Mouse (Mus musculus) heart, embryonic 14.5 days (tissue): Measurements from ENCODE around the gene Fam3a. TPM values are rescaled to one million over a fixed set of nuclear protein-coding genes. Genes with fewer than 3 reads are reported as not detected.
A peak's percentile ranks its signal among the peaks of the same experiment; 100 is the strongest.

Source experiments
- ATAC-seq: fragments of 200-750 bp; cut with Nextera tagmentation; 2 replicates; pipeline ENCODE4 v1.8.0; 2017; ENCODE audit warnings: low read depth, moderate TSS enrichment; ENCODE audit not compliant: insufficient number of reproducible peaks, insufficient read depth, low FRiP score
- H3K27ac ChIP-seq, 2 experiments: fragments of 200-500 bp in 1 of 2; fragments of 300-500 bp in 1 of 2; sonication (generic) in 1 of 2; replicated peaks in 1 of 2; 2 replicates each; pipeline ENCODE4 v1.5.1; 2012 to 2014; ENCODE audit warnings: low read depth in 2 of 2, low read length in 2 of 2, control low read depth in 1 of 2, mild to moderate bottlenecking in 1 of 2, mixed read lengths in 1 of 2; ENCODE audit not compliant: control insufficient read depth in 1 of 2, insufficient read depth in 1 of 2
- H3K27me3 ChIP-seq: fragments of 300-500 bp; sonication (generic); 2 replicates; pipeline ENCODE4 v1.6.1; 2014; ENCODE audit warnings: mild to moderate bottlenecking, low read length, control low read depth; ENCODE audit not compliant: control insufficient read depth, insufficient read depth
- H3K36me3 ChIP-seq: fragments of 300-500 bp; sonication (generic); 2 replicates; pipeline ENCODE4 v1.6.1; 2014; ENCODE audit warnings: mild to moderate bottlenecking, control low read depth, low read length, mixed read lengths; ENCODE audit not compliant: control insufficient read depth, insufficient read depth
- H3K4me1 ChIP-seq, 2 experiments: fragments of 200-500 bp in 1 of 2; fragments of 300-500 bp in 1 of 2; sonication (generic) in 1 of 2; 2 replicates each; pipeline ENCODE4 v1.6.1; 2012 to 2014; ENCODE audit warnings: low read length in 2 of 2, control low read depth in 1 of 2, mixed read lengths in 1 of 2; ENCODE audit not compliant: control insufficient read depth in 2 of 2, insufficient read depth in 2 of 2
- H3K4me2 ChIP-seq: fragments of 300-500 bp; sonication (generic); 2 replicates; pipeline ENCODE4 v1.6.1; 2014; ENCODE audit warnings: mild to moderate bottlenecking, low read length
- H3K4me3 ChIP-seq, 2 experiments: fragments of 200-500 bp in 1 of 2; fragments of 300-500 bp in 1 of 2; sonication (generic) in 1 of 2; 2 replicates each; pipeline ENCODE4 v1.5.1; 2012 to 2014; ENCODE audit warnings: low read length in 2 of 2, mild to moderate bottlenecking in 2 of 2, control low read depth in 1 of 2, low read depth in 1 of 2, moderate library complexity in 1 of 2; ENCODE audit not compliant: control insufficient read depth in 1 of 2, insufficient read depth in 1 of 2
- H3K9ac ChIP-seq: fragments of 300-500 bp; sonication (generic); 2 replicates; pipeline ENCODE4 v1.6.1; 2014; ENCODE audit warnings: mild to moderate bottlenecking, low read length
- H3K9me3 ChIP-seq: fragments of 300-500 bp; sonication (generic); 2 replicates; pipeline ENCODE4 v1.6.1; 2016; ENCODE audit warnings: low read length, control low read depth; ENCODE audit not compliant: control insufficient read depth
- WGBS: fragments of 180-500 bp; shearing (Covaris S2); extraction: QIAGEN DNeasy Blood & Tissue Kit; methylation state at CpG from one replicate; pipeline ENCODE4 v1.1.7; 2014; 5-methylcytosine and 5-hydroxymethylcytosine counted together
- polyA plus RNA-seq: library from polyadenylated mRNA; unstranded; fragments of >200 nt; fragmentation: Nextera tagmentation; extraction: Ambion mirVana; gene quantifications from 2 replicates; pipeline ENCODE4 v1.2.1, GENCODE M21; 2014

The Fam3a gene
- polyA plus RNA-seq = 28.1 and 29.9 TPM in 2 replicates

DNA sequence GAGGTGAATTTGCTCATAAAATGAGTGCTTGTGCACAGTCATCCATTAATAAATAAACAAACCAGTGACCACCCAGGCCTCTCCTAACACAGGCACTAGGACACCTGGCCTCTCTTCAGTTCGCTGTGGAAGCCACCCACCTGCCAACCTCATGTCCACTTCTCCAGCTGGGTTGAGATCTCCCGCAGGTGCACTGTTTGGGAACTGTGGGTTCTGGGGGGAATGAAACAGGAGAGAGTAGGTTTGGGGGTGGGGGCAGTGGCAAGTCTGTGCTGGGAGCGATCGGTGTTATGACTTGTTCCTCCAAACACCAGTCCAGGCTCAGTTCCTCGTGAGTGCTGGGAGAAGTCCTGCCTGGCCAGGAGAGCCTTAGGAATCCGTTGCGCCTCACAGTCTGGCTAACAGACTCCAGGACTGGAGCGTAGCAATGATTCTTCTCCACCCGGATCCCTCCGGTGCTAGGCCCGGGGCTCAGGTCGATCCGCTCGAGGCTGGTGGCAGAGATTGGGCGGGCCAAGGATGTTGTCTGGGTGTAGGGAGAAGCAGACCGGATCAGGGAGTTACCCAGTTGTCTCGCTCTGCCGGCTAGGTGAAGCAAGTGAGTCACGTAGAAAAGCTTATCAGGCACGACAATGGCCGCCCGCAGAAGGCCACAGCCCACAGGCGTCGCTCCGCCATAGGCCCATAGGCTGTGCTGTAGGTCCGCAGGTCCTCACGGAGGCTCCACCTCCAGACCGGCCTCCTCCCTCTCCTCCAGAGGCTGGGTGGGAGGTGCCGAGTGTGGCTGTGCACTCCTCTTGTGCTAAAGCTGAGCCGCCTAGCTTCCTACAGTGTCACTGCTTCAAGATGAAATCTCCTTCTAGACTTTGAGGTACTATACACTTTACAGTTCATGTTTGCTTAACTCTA is at the start of gene Fam3a, which contains the start of gene Ikbkg:
Gene Fam3a, minus strand, starts transcription at position 738 of the 909 bp plus-strand sequence.
Gene Ikbkg, plus strand, starts transcription at position 756 of the 909 bp plus-strand sequence.
- Histone ChIP-seq H3K9me3 (no peaks in the 10 kb centered on the region), H3K27me3 (no peaks in the 10 kb centered on the region), H3K36me3 (no peaks in the 10 kb centered on the region), H3K4me2 (peak within 1 kb of the TSS; percentile 74), H3K9ac (peak within 1 kb of the TSS; percentile 85), H3K4me3 (peak within 1 kb of the TSS; percentile 54 to 55), H3K27ac (peak within 1 kb of the TSS; percentile 71 to 87), H3K4me1 (peaks cover 0 to 5% of the 10 kb centered on the region in 2 experiments; a peak in 1 of 4 replicates)
- WGBS = 16% methylated on average over 30 of the region's 30 CpGs
- ATAC-seq = peak; percentile 99

DNA sequence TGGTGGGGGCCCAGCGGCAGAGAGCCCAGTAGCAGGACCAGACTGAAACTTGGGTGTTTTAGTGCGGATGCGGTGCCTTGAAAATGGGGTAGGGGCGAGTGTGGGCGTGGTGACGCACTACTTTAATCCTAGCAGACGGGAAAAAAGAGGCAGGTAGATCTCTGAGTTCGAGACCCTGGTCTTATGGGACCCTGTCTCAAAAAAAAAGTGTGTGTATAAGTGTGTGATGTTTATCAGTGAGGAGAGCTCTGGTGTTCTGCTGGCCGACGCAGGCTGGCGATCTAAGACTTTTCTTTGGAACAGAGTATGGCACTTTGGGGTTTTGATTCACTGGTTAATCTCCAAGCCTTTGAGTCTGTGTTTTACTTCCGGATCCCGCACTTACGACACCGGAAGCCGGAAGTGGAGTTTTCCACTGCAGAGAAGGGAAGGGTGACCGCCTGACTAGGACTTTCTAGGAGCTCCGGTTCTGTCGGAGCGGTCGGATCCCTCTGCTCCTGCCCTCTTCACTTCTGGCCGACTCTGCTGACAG is 36.3 kb upstream of the Fam3a start:
- Histone ChIP-seq H3K27ac (peak overlapping the region; percentile 91 to 92), H3K4me3 (peak overlapping the region; percentile 57 to 72), H3K4me2 (peak overlapping the region; percentile 71), H3K36me3 (peaks cover 18% of the 10 kb centered on the region), H3K4me1 (0 out of 4 replicates have a peak, but pooled peaks cover 0 to 3% of the 10 kb centered on the region in 2 experiments), H3K27me3 (no peaks in the 10 kb centered on the region), H3K9ac (peak overlapping the region; percentile 75), H3K9me3 (no peaks in the 10 kb centered on the region)
- WGBS = 19% methylated on average over 22 of the region's 22 CpGs
- 0 out of 2 replicates have a peak, but pooled peaks have one; percentile 24 for ATAC-seq

DNA sequence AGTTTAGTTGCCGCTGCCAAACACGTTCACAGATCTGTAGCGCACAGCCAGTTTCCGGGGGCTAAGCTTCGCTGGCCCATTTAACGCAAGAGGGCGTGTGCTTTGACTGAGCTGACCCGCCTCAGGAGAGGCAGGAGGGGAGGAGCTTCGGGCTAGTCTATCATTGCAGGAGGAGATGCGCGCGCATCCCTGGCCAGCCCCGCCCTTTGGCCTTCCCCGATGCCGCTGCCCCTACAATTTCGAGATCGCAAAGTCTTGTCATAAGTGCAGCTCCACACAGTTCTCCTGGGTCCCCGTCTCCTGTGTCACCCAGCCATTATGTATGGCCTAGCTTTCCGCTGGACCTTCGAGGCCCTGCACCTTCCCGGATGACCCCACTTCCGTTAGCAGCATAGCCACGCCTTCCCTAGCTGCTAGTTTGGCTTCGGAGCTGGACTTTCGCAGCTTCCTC is 35.8 kb upstream of the Fam3a start, which contains the start of gene G6pdx:
Gene G6pdx, minus strand, starts transcription at position 369 of the 451 bp plus-strand sequence.
- Histone ChIP-seq H3K27ac (peak within 1 kb of the TSS; percentile 91 to 92), H3K27me3 (no peaks in the 10 kb centered on the region), H3K4me3 (peak within 1 kb of the TSS; percentile 57 to 72), H3K9me3 (no peaks in the 10 kb centered on the region), H3K4me1 (0 out of 4 replicates have a peak, but pooled peaks cover 0 to 3% of the 10 kb centered on the region in 2 experiments), H3K9ac (peak within 1 kb of the TSS; percentile 75), H3K4me2 (peak within 1 kb of the TSS; percentile 71), H3K36me3 (peaks cover 13% of the 10 kb centered on the region)
- WGBS = 18% methylated on average over 24 of the region's 25 CpGs
- ATAC-seq = peak; percentile 87

DNA sequence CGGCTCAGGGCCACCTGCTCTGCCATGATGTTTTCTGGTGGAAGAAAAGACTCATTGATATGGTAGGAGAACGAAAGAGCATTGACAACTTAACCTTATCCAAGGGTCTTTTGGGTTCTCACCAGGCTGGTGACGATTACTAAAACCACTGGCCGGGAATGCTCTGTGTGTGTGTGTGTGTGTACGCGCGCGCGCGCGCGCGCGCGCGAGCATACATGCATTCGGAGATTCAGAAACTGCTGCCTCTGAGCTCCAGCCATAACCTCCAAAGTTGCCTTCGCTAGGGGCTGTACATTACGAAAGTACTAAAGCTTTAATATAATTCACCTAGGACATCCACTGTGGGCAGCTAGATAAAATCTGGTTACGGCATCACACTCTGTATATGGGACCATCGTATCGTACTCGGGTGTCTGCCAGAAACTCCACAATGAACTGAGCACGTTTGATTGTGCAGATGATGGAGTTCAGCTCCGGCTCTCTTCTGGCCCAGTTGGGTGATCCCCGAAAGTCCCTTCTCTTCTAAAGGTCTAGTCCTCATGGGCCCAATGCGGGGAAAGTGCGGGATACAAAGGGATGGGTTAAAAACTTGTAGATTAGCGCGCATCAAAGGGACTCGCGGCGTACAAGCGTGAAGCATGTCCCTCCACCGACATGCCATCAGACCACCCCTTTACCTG is 35.2 kb upstream of the Fam3a start:
- H3K27me3 ChIP-seq = no peaks in the 10 kb centered on the region
- peak overlapping the region; percentile 75 for H3K9ac ChIP-seq
- H3K4me2 ChIP-seq = peak overlapping the region; percentile 71
- H3K4me1 ChIP-seq = 0 out of 4 replicates have a peak, but pooled peaks cover 0 to 3% of the 10 kb centered on the region in 2 experiments
- 31% methylated on average over 35 of the region's 35 CpGs for WGBS
- ATAC-seq = no peak
- peak overlapping the region in 1 of 2 experiments; percentile 91; a peak in 1 of 4 replicates for H3K27ac ChIP-seq
- no peaks in the 10 kb centered on the region for H3K9me3 ChIP-seq
- peak overlapping the region; percentile 57 to 72 for H3K4me3 ChIP-seq
- peaks cover 7% of the 10 kb centered on the region; the same call in 1 of the 2 replicates for H3K36me3 ChIP-seq

DNA sequence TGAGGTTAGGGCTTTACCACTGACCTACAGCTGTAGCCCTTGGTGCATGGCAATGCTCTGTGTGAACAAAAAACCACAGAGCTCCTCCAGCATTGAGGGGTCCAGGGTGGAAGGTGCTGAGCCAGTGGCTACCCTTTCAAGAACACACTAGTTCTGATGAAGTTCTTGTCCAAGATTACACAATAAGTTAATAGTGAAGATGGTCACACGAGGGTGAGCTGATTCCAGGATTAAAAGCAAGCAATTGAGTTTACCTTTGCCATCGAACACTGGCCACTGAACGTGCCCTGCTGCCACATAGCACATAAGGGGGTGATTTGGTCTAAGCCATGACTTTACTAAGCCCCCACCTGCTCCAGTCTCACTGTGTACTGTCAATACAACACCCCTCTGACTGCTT is 34.0 kb upstream of the Fam3a start:
- H3K4me1 ChIP-seq = 0 out of 4 replicates have a peak, but pooled peaks cover 0 to 3% of the 10 kb centered on the region in 2 experiments
- H3K9ac ChIP-seq = no peak overlapping the region
- ATAC-seq = no peak
- H3K27ac ChIP-seq = no peak overlapping the region
- H3K4me2 ChIP-seq = no peak overlapping the region
- H3K36me3 ChIP-seq = no peaks in the 10 kb centered on the region
- H3K9me3 ChIP-seq = no peaks in the 10 kb centered on the region
- H3K27me3 ChIP-seq = no peaks in the 10 kb centered on the region
- 73% methylated on average over 3 of the region's 3 CpGs for WGBS
- no peak overlapping the region for H3K4me3 ChIP-seq

DNA sequence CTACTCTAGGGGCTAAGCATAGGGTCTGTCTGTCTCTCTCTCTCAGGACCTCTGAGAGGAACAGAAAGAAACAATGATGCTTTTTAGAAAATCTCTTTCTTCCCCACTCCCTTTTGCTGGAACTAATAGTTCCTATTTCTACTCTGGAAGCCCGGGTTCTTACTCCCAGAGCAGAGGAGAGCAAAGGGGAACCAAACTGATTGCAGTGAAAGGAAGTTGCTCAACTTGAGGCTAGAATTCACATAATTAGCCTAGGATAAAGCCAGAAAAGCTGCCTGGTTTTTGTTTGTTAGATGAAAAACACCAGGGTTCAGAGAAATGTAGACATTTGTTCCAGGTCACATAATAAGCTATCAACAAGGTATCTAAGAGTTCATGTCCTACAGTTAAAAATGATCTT is 33.2 kb upstream of the Fam3a start:
- Histone ChIP-seq H3K4me1 (0 out of 4 replicates have a peak, but pooled peaks cover 0 to 3% of the 10 kb centered on the region in 2 experiments), H3K36me3 (no peaks in the 10 kb centered on the region), H3K9ac (no peak overlapping the region), H3K4me2 (no peak overlapping the region), H3K4me3 (no peak overlapping the region), H3K27me3 (no peaks in the 10 kb centered on the region), H3K27ac (no peak overlapping the region), H3K9me3 (no peaks in the 10 kb centered on the region)
- 48% methylated on average over 1 of the region's 1 CpGs for WGBS
- no peak for ATAC-seq

DNA sequence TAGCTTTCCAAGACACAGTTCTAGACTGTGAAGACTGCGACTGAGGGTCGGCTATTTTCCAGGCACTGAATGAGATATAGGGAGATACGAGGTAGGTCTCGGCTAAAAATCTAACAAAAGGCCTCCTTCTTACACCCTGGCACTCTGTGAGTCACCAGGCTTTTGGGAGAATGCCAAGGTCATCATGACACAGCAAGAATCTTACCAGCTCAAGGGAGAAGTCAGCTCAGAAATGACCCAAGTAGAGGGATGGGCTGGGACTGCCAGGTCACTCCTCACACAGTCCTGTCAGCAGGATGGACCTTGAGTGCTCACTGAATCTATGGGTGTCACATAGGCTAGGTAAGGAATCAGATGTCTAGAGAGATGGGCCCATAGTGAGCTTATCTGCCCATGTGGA is 32.1 kb upstream of the Fam3a start:
- no peak overlapping the region for H3K27ac ChIP-seq
- no peak for ATAC-seq
- no peaks in the 10 kb centered on the region for H3K36me3 ChIP-seq
- no peaks in the 10 kb centered on the region for H3K9me3 ChIP-seq
- H3K4me3 ChIP-seq = no peak overlapping the region
- H3K27me3 ChIP-seq = no peaks in the 10 kb centered on the region
- H3K9ac ChIP-seq = no peak overlapping the region
- H3K4me1 ChIP-seq = 0 out of 4 replicates have a peak, but pooled peaks cover 0 to under 1% of the 10 kb centered on the region in 2 experiments
- H3K4me2 ChIP-seq = no peak overlapping the region
- WGBS = 67% methylated on average over 4 of the region's 4 CpGs
